Mouse (Mus musculus) thymus, adult 2 months (tissue): ENCODE data around the gene Cept1. TPM values are rescaled to one million over a fixed set of nuclear protein-coding genes. Genes with fewer than 3 reads are reported as not detected.
A peak's percentile ranks its signal among the peaks of the same experiment; 100 is the strongest.

Source experiments
- DNase-seq: peaks from one replicate; pipeline ENCODE4 v3.0.0; 2021
- H3K27ac ChIP-seq: fragments of 200-500 bp; 2 replicates; pipeline ENCODE4 v1.5.1; 2012; ENCODE audit warnings: low read length, control low read depth; ENCODE audit not compliant: control insufficient read depth, insufficient read depth
- H3K27me3 ChIP-seq: fragments of 200-500 bp; 2 replicates; pipeline ENCODE4 v1.6.1; 2012; ENCODE audit warnings: mild to moderate bottlenecking, low read length, moderate library complexity, mixed read lengths; ENCODE audit not compliant: control insufficient read depth, insufficient read depth
- H3K36me3 ChIP-seq: fragments of 200-500 bp; 2 replicates; pipeline ENCODE4 v1.6.1; 2012; ENCODE audit warnings: mild to moderate bottlenecking, low read length, moderate library complexity; ENCODE audit not compliant: control insufficient read depth, insufficient read depth
- H3K4me1 ChIP-seq: fragments of 200-500 bp; replicated peaks from 2 replicates; pipeline ENCODE4 v1.6.1; 2012; ENCODE audit warnings: low read length; ENCODE audit not compliant: control insufficient read depth, insufficient read depth
- H3K4me3 ChIP-seq: fragments of 200-500 bp; 2 replicates; pipeline ENCODE4 v1.5.1; 2012; ENCODE audit warnings: mild to moderate bottlenecking, low read length, control low read depth, moderate library complexity; ENCODE audit not compliant: control insufficient read depth, insufficient read depth
- CTCF ChIP-seq: fragments of 200-500 bp; IDR thresholded peaks from 2 replicates; pipeline ENCODE4 v1.5.1; 2012; ENCODE audit warnings: mild to moderate bottlenecking, control low read depth, low read length, moderate library complexity, borderline replicate concordance; ENCODE audit not compliant: control insufficient read depth, poor library complexity, insufficient read depth; ENCODE audit errors: extremely low read depth
- POLR2A ChIP-seq: fragments of 200-500 bp; IDR thresholded peaks from 2 replicates; pipeline ENCODE4 v1.6.1; 2012; ENCODE audit warnings: mild to moderate bottlenecking, low read length, control low read depth, moderate library complexity; ENCODE audit not compliant: control insufficient read depth, poor library complexity, insufficient read depth; ENCODE audit errors: extremely low read depth
- WGBS: fragments of 180-500 bp; shearing (Covaris S2); methylation state at CpG from one replicate; pipeline ENCODE4 v1.1.7; 2018; 5-methylcytosine and 5-hydroxymethylcytosine counted together
- polyA plus RNA-seq: library from polyadenylated mRNA; depleted of rRNA; stranded (reverse); fragments of >200 nt; gene quantifications from 2 replicates; pipeline ENCODE4 v1.2.3, GENCODE M21; 2012

The Cept1 gene
- polyA plus RNA-seq, 1 experiment = 24.4 TPM

- H3K36me3 ChIP-seq = peaks cover 20% of the 10 kb centered on the region
- no peak overlapping the region for H3K4me3 ChIP-seq
- TF ChIP-seq CTCF (no peak), POLR2A (no peak)
- no peak for DNase-seq
- H3K27me3 ChIP-seq = no peaks in the 10 kb centered on the region
- 96% methylated on average over 3 of the region's 3 CpGs for WGBS
- 0 out of 2 replicates have a peak, but pooled peaks cover 2% of the 10 kb centered on the region for H3K4me1 ChIP-seq
- H3K27ac ChIP-seq = no peak overlapping the region
Observed at GRCm38 (mm10) chr3:106555743-106556250, 8.2 kb upstream of the Cept1 start.

GRCm38 (mm10) chr3:106553411-106553810, 5.8 kb upstream of the Cept1 start:
- no peak overlapping the region for H3K4me3 ChIP-seq
- H3K27me3 ChIP-seq = no peaks in the 10 kb centered on the region
- H3K27ac ChIP-seq = no peak overlapping the region
- H3K4me1 ChIP-seq = 0 out of 2 replicates have a peak, but pooled peaks cover 2% of the 10 kb centered on the region
- no peak for TF ChIP-seq POLR2A
- no peak for TF ChIP-seq CTCF
- 90% methylated on average over 5 of the region's 5 CpGs for WGBS
- H3K36me3 ChIP-seq = peaks cover 20% of the 10 kb centered on the region
- DNase-seq = no peak

- no peak for TF ChIP-seq POLR2A
- no peak for TF ChIP-seq CTCF
- DNase-seq = no peak
- Histone ChIP-seq H3K4me3 (no peak overlapping the region), H3K27ac (no peak overlapping the region), H3K36me3 (no peaks in the 10 kb centered on the region), H3K4me1 (0 out of 2 replicates have a peak, but pooled peaks cover under 1% of the 10 kb centered on the region), H3K27me3 (no peaks in the 10 kb centered on the region)
- 80% methylated on average over 3 of the region's 3 CpGs for WGBS
Observed at GRCm38 (mm10) chr3:106548971-106549370, 1.4 kb upstream of the Cept1 start.

GRCm38 (mm10) chr3:106547924-106548539, 430 bp upstream of the Cept1 start:
- no peak for DNase-seq
- under 1% methylated on average over 27 of the region's 27 CpGs for WGBS
- peak overlapping the region; percentile 76 for H3K27ac ChIP-seq
- TF ChIP-seq POLR2A (no peak), CTCF (no peak)
- H3K4me1 ChIP-seq = no peaks in the 10 kb centered on the region
- peak overlapping the region; percentile 85 for H3K4me3 ChIP-seq
- H3K27me3 ChIP-seq = no peaks in the 10 kb centered on the region
- H3K36me3 ChIP-seq = no peaks in the 10 kb centered on the region

GRCm38 (mm10) chr3:106544721-106545316, 2.8 kb downstream of the Cept1 start:
- H3K27me3 ChIP-seq = no peaks in the 10 kb centered on the region
- TF ChIP-seq CTCF = no peak
- no peak for TF ChIP-seq POLR2A
- H3K4me3 ChIP-seq = no peak overlapping the region
- H3K27ac ChIP-seq = no peak overlapping the region
- H3K36me3 ChIP-seq = no peaks in the 10 kb centered on the region
- 77% methylated on average over 8 of the region's 8 CpGs for WGBS
- H3K4me1 ChIP-seq = no peaks in the 10 kb centered on the region
- no peak for DNase-seq

GRCm38 (mm10) chr3:106533277-106533676, 14.3 kb downstream of the Cept1 start:
- no peaks in the 10 kb centered on the region for H3K27me3 ChIP-seq
- H3K27ac ChIP-seq = no peak overlapping the region
- H3K36me3 ChIP-seq = peaks cover 13% of the 10 kb centered on the region
- WGBS = 91% methylated on average over 2 of the region's 2 CpGs
- TF ChIP-seq CTCF (no peak), POLR2A (no peak)
- no peaks in the 10 kb centered on the region for H3K4me1 ChIP-seq
- DNase-seq = no peak
- H3K4me3 ChIP-seq = no peak overlapping the region

GRCm38 (mm10) chr3:106528032-106528431, 19.6 kb downstream of the Cept1 start:
- Histone ChIP-seq H3K4me3 (no peak overlapping the region), H3K27me3 (no peaks in the 10 kb centered on the region), H3K36me3 (no peaks in the 10 kb centered on the region), H3K4me1 (no peaks in the 10 kb centered on the region; the same call in 1 of the 2 replicates), H3K27ac (no peak overlapping the region)
- 97% methylated on average over 2 of the region's 2 CpGs for WGBS
- TF ChIP-seq POLR2A (no peak), CTCF (no peak)
- DNase-seq = no peak
